Mouse (Mus musculus) bone marrow, adult 2 months (tissue): ENCODE results near the gene Gpr137.

Experiments used
- CTCF ChIP-seq: fragments of 200-500 bp; IDR thresholded peaks from 2 replicates; pipeline ENCODE4 v1.5.1; 2011; ENCODE audit warnings: low read length, control low read depth; ENCODE audit not compliant: control insufficient read depth, insufficient read depth
- POLR2A ChIP-seq: fragments of 200-500 bp; IDR thresholded peaks from 2 replicates; pipeline ENCODE4 v1.6.1; 2011; ENCODE audit warnings: low read depth, mild to moderate bottlenecking, control low read depth, low read length, borderline replicate concordance; ENCODE audit not compliant: control insufficient read depth

GRCm38 (mm10) chr19:6951994-6952711 lies 9.9 kb upstream of the Gpr137 start:
- TF ChIP-seq CTCF (no peak), POLR2A (0 out of 2 replicates have a peak, but pooled peaks have one; percentile 7)
